Mouse (Mus musculus) limb, embryonic 11.5 days (tissue): ENCODE data around the gene Slc50a1. TPM values are rescaled to one million over a fixed set of nuclear protein-coding genes. Genes with fewer than 3 reads are reported as not detected.

Experiments
- ATAC-seq: fragments of 200-750 bp; cut with Nextera tagmentation; 2 replicates; pipeline ENCODE4 v1.8.0; 2017; ENCODE audit warnings: low read depth; ENCODE audit not compliant: insufficient number of reproducible peaks, low FRiP score, low TSS enrichment
- DNase-seq: peaks from one replicate; pipeline ENCODE4 v3.0.0-alpha.2; 2015; ENCODE audit warnings: low spot score
- H3K27ac ChIP-seq: fragments of 300-500 bp; sonication (generic); replicated peaks from 2 replicates; pipeline ENCODE4 v1.5.1; 2014; ENCODE audit warnings: low read depth, mild to moderate bottlenecking, low read length
- H3K27me3 ChIP-seq: fragments of 300-500 bp; sonication (generic); 2 replicates; pipeline ENCODE4 v1.6.1; 2014; ENCODE audit warnings: mild to moderate bottlenecking, low read length, mixed read lengths; ENCODE audit not compliant: control insufficient read depth, insufficient read depth
- H3K36me3 ChIP-seq: fragments of 300-500 bp; sonication (generic); 2 replicates; pipeline ENCODE4 v1.6.1; 2014; ENCODE audit warnings: mild to moderate bottlenecking, low read length, moderate library complexity, mixed read lengths; ENCODE audit not compliant: control insufficient read depth, insufficient read depth
- H3K4me1 ChIP-seq: fragments of 300-500 bp; sonication (generic); 2 replicates; pipeline ENCODE4 v1.6.1; 2014; ENCODE audit warnings: low read length, mixed read lengths; ENCODE audit not compliant: control insufficient read depth, insufficient read depth
- H3K4me2 ChIP-seq: fragments of 300-500 bp; sonication (generic); 2 replicates; pipeline ENCODE4 v1.6.1; 2014; ENCODE audit warnings: low read depth, mild to moderate bottlenecking, moderate library complexity; ENCODE audit not compliant: severe bottlenecking
- H3K4me3 ChIP-seq: fragments of 300-500 bp; sonication (generic); 2 replicates; pipeline ENCODE4 v1.5.1; 2014; ENCODE audit warnings: low read depth, low read length
- H3K9ac ChIP-seq: fragments of 300-500 bp; sonication (generic); 2 replicates; pipeline ENCODE4 v1.6.1; 2014; ENCODE audit warnings: mild to moderate bottlenecking, low read length
- H3K9me3 ChIP-seq: fragments of 300-500 bp; sonication (generic); 2 replicates; pipeline ENCODE4 v1.6.1; 2016; ENCODE audit warnings: low read length; ENCODE audit not compliant: control insufficient read depth
- WGBS: fragments of 180-500 bp; shearing (Covaris S2); extraction: QIAGEN DNeasy Blood & Tissue Kit; methylation state at CpG from one replicate; pipeline ENCODE4 v1.1.7; 2014; 5-methylcytosine and 5-hydroxymethylcytosine counted together
- polyA plus RNA-seq: library from polyadenylated mRNA; unstranded; fragments of >200 nt; fragmentation: Nextera tagmentation; extraction: Ambion mirVana; gene quantifications from 2 replicates; pipeline ENCODE4 v1.2.1, GENCODE M21; 2014

Gene Slc50a1
- polyA plus RNA-seq, 1 experiment from 2014 or later, result 46.4 TPM

DNA sequence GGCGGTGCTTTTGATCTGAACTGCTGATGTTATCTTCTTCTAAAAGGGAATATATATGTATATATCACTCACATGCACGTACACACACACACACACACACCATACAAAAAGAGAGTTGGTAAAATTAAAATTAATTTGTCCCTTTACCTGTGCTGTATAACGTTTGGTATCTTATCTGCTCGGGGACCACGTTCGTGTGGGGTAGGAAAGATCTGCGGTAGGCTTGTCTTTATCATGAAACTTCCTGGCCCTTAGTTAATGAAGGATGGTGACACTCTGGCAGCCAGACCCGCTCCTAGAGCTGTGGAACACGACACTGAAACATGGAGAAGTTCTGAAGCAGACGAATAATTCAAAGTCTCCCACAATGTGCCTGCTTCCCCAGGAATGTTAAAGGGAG is 21.5 kb upstream of the Slc50a1 start:
- Histone ChIP-seq H3K4me3 (no peak overlapping the region), H3K9me3 (no peaks in the 10 kb centered on the region), H3K4me2 (no peak overlapping the region), H3K4me1 (no peaks in the 10 kb centered on the region; the same call in 1 of the 2 replicates), H3K36me3 (no peaks in the 10 kb centered on the region), H3K9ac (no peak overlapping the region), H3K27ac (no peak overlapping the region), H3K27me3 (no peaks in the 10 kb centered on the region)
- ATAC-seq, result no peak
- no peak for DNase-seq
- 70% methylated on average over 10 of the region's 10 CpGs for WGBS

GRCm38 (mm10) chr3:89288503-89288928 is 18.1 kb upstream of the Slc50a1 start:
- ATAC-seq (no peak), DNase-seq (no peak)
- Histone ChIP-seq H3K4me2 (no peak overlapping the region), H3K9ac (no peak overlapping the region; the same call in 1 of the 2 replicates), H3K4me1 (no peaks in the 10 kb centered on the region; the same call in 1 of the 2 replicates), H3K27me3 (no peaks in the 10 kb centered on the region), H3K27ac (no peak overlapping the region), H3K9me3 (no peaks in the 10 kb centered on the region), H3K4me3 (no peak overlapping the region), H3K36me3 (no peaks in the 10 kb centered on the region)
- WGBS, result 42% methylated on average over 7 of the region's 7 CpGs

DNA sequence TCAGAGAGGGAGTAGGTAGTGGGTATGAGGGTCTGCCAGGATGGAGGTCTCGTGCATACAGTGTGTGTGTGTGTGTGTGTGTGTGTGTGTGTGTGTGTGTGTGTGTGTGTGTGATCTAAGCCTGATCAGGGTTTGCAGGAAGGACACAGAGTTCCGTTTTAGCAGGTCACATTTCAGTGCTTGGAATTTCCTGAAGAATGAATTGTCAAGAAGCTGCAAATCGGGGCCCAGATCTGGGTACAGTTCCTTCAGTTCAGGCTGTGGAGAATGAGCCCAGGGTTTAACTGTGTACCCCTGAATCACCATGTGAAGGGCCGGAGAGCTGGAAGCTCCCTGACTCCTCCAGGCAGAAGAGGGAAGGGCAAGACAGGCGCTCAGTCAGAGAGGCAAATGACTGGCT is 16.9 kb upstream of the Slc50a1 start:
- H3K9ac ChIP-seq, result no peak overlapping the region
- WGBS, result 52% methylated on average over 5 of the region's 5 CpGs
- no peak overlapping the region for H3K27ac ChIP-seq

GRCm38 (mm10) chr3:89285526-89285925 is 15.2 kb upstream of the Slc50a1 start:
- Histone ChIP-seq H3K9ac (no peak overlapping the region), H3K4me2 (no peak overlapping the region), H3K4me1 (peaks cover 7% of the 10 kb centered on the region), H3K27ac (no peak overlapping the region), H3K27me3 (0 out of 2 replicates have a peak, but pooled peaks cover 2% of the 10 kb centered on the region), H3K36me3 (no peaks in the 10 kb centered on the region), H3K4me3 (no peak overlapping the region), H3K9me3 (no peaks in the 10 kb centered on the region)
- DNase-seq, result no peak
- no peak for ATAC-seq
- 44% methylated on average over 2 of the region's 2 CpGs for WGBS

More for the DNA sequence above, 16.9 kb upstream of the Slc50a1 start:
- Histone ChIP-seq H3K27me3 (no peaks in the 10 kb centered on the region), H3K9me3 (no peaks in the 10 kb centered on the region), H3K36me3 (no peaks in the 10 kb centered on the region), H3K4me2 (no peak overlapping the region), H3K4me3 (no peak overlapping the region), H3K4me1 (no peaks in the 10 kb centered on the region; the same call in 1 of the 2 replicates)
- no peak for DNase-seq
- no peak for ATAC-seq

GRCm38 (mm10) chr3:89284261-89284660 is 13.9 kb upstream of the Slc50a1 start:
- H3K36me3 ChIP-seq, result no peaks in the 10 kb centered on the region
- DNase-seq, result no peak
- ATAC-seq, result no peak
- 0 out of 2 replicates have a peak, but pooled peaks cover 6% of the 10 kb centered on the region for H3K27me3 ChIP-seq
- no peak overlapping the region for H3K4me2 ChIP-seq
- H3K9me3 ChIP-seq, result no peaks in the 10 kb centered on the region
- peaks cover 16% of the 10 kb centered on the region for H3K4me1 ChIP-seq
- 90% methylated on average over 3 of the region's 3 CpGs for WGBS
- no peak overlapping the region for H3K4me3 ChIP-seq
- H3K9ac ChIP-seq, result no peak overlapping the region
- no peak overlapping the region for H3K27ac ChIP-seq

GRCm38 (mm10) chr3:89282291-89282643 is 11.9 kb upstream of the Slc50a1 start:
- WGBS, result 25% methylated on average over 4 of the region's 4 CpGs
- Histone ChIP-seq H3K4me3 (no peak overlapping the region), H3K9me3 (no peaks in the 10 kb centered on the region), H3K27ac (no peak overlapping the region), H3K9ac (no peak overlapping the region), H3K4me2 (peak overlapping the region; percentile 95; the same call in 1 of the 2 replicates), H3K27me3 (0 out of 2 replicates have a peak, but pooled peaks cover 6% of the 10 kb centered on the region), H3K4me1 (peaks cover 35% of the 10 kb centered on the region), H3K36me3 (no peaks in the 10 kb centered on the region)
- ATAC-seq (no peak), DNase-seq (no peak)

DNA sequence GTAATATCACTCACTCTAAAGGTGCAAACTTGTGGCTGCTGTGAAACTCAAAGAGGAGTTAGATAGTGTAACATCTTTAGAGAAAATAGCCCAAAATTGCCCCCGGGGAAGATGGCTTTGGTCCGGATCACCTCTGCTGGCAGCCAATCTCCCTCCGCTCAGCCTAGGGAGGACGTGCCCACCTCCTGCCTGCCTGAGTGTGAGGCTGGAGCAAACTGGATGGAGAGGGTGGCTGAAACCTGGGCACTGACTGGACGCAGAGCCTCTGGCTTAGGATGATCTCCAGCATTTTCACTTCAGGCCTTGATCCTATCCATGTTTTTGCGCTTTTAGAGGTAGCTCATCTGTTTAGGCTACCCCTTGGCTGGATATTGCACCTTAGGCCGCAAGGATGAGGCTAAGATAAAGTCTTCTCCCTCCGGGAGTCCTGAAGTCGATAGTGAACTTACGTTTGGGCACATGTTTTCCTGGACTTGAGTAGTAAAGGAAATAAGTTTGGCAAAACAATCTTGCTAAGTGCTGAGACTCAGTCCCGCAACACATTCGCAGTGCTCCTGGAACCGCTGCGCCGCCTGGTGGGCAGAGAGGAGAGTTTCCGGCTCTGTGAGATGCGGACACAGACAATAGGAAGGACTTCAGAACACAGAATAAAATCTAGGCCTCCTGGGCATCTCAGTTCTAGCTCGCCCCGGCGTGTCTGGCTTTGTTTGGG is 11.4 kb upstream of the Slc50a1 start:
- peak overlapping the region; percentile 62; the same call in 1 of the 2 replicates for H3K27ac ChIP-seq
- H3K9me3 ChIP-seq, result no peaks in the 10 kb centered on the region
- H3K4me1 ChIP-seq, result peaks cover 40% of the 10 kb centered on the region
- H3K9ac ChIP-seq, result peak overlapping the region; percentile 56
- DNase-seq (peak; percentile 90), ATAC-seq (no peak)
- 0 out of 2 replicates have a peak, but pooled peaks cover 6% of the 10 kb centered on the region for H3K27me3 ChIP-seq
- H3K36me3 ChIP-seq, result no peaks in the 10 kb centered on the region
- H3K4me3 ChIP-seq, result peak overlapping the region; percentile 57
- 11% methylated on average over 20 of the region's 20 CpGs for WGBS
- H3K4me2 ChIP-seq, result peak overlapping the region; percentile 95

GRCm38 (mm10) chr3:89280606-89281511 is 10.5 kb upstream of the Slc50a1 start, which contains the start of gene Efna1:
Gene Efna1, minus strand, starts transcription at chr3:89281142.
- H3K9ac ChIP-seq, result peak within 1 kb of the TSS; percentile 65
- peak within 1 kb of the TSS; percentile 95 for H3K4me2 ChIP-seq
- DNase-seq (peak; percentile 74), ATAC-seq (peak; percentile 56)
- H3K27me3 ChIP-seq, result 0 out of 2 replicates have a peak, but pooled peaks cover 6% of the 10 kb centered on the region
- peak within 1 kb of the TSS; percentile 62 for H3K27ac ChIP-seq
- H3K36me3 ChIP-seq, result no peaks in the 10 kb centered on the region
- H3K9me3 ChIP-seq, result no peaks in the 10 kb centered on the region
- H3K4me3 ChIP-seq, result peak within 1 kb of the TSS; percentile 57
- H3K4me1 ChIP-seq, result peaks cover 44% of the 10 kb centered on the region
- under 1% methylated on average over 52 of the region's 52 CpGs for WGBS
